Mouse (Mus musculus) embryonic facial prominence, embryonic 14.5 days (tissue): ENCODE results near the gene Wdr59. TPM values are rescaled to one million over a fixed set of nuclear protein-coding genes. Genes with fewer than 3 reads are reported as not detected.
A peak's percentile ranks its signal among the peaks of the same experiment; 100 is the strongest.

Source experiments
- ATAC-seq: fragments of 200-750 bp; cut with Nextera tagmentation; 2 replicates; pipeline ENCODE4 v1.8.0; 2017; ENCODE audit warnings: low read depth, moderate number of reproducible peaks, moderate TSS enrichment
- DNase-seq: peaks from one replicate; pipeline ENCODE4 v3.0.0-alpha.2; 2015; ENCODE audit warnings: low spot score
- H3K27ac ChIP-seq: fragments of 300-500 bp; sonication (generic); replicated peaks from 2 replicates; pipeline ENCODE4 v1.5.1; 2014; ENCODE audit warnings: low read depth, mild to moderate bottlenecking, low read length, moderate library complexity
- H3K27me3 ChIP-seq: fragments of 300-500 bp; sonication (generic); replicated peaks from 2 replicates; pipeline ENCODE4 v1.6.1; 2014; ENCODE audit warnings: low read length; ENCODE audit not compliant: control insufficient read depth, insufficient read depth
- H3K36me3 ChIP-seq: fragments of 300-500 bp; sonication (generic); 2 replicates; pipeline ENCODE4 v1.6.1; 2014; ENCODE audit warnings: low read length, mixed read lengths; ENCODE audit not compliant: control insufficient read depth, insufficient read depth
- H3K4me1 ChIP-seq: fragments of 300-500 bp; sonication (generic); 2 replicates; pipeline ENCODE4 v1.6.1; 2014; ENCODE audit warnings: antibody characterized with exemption, low read length; ENCODE audit not compliant: control insufficient read depth, insufficient read depth
- H3K4me2 ChIP-seq: fragments of 300-500 bp; sonication (generic); 2 replicates; pipeline ENCODE4 v1.6.1; 2014; ENCODE audit warnings: low read depth, mild to moderate bottlenecking, low read length, moderate library complexity, mixed read lengths
- H3K4me3 ChIP-seq: fragments of 300-500 bp; sonication (generic); 2 replicates; pipeline ENCODE4 v1.5.1; 2014; ENCODE audit warnings: low read depth, mild to moderate bottlenecking, low read length
- H3K9ac ChIP-seq: fragments of 300-500 bp; sonication (generic); 2 replicates; pipeline ENCODE4 v1.6.1; 2014; ENCODE audit warnings: low read depth, mild to moderate bottlenecking, low read length, moderate library complexity, mixed read lengths
- H3K9me3 ChIP-seq: fragments of 300-500 bp; sonication (generic); 2 replicates; pipeline ENCODE4 v1.6.1; 2016; ENCODE audit warnings: low read length; ENCODE audit not compliant: control insufficient read depth
- WGBS: fragments of 180-500 bp; shearing (Covaris S2); extraction: QIAGEN DNeasy Blood & Tissue Kit; methylation state at CpG from one replicate; pipeline ENCODE4 v1.1.7; 2014; 5-methylcytosine and 5-hydroxymethylcytosine counted together
- polyA plus RNA-seq: library from polyadenylated mRNA; unstranded; fragments of >200 nt; fragmentation: Nextera tagmentation; extraction: Ambion mirVana; gene quantifications from 2 replicates; pipeline ENCODE4 v1.2.1, GENCODE M21; 2014

The Wdr59 gene
- polyA plus RNA-seq, 1 experiment from 2014 or later = 4.6 TPM

DNA sequence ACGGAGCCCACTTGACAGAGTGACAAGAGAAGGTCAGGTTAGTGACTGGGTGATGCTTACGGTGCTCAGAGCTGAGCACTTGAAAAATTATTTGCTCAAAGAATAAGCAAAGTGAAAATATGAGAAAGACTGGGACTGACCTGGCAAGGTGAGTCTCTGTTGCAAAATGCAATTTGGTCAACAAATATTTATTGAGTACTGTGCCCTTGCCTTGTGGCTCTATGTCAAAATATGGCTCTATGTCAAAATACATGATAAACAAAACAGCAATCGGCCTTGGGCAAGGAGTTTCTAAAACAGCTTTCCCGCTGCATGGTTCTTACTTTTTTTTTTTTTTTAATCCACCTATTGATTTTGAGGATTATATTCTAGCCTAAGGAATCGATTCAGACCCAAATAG is 13.6 kb upstream of the Wdr59 start:
- no peak overlapping the region for H3K27ac ChIP-seq
- ATAC-seq = no peak
- H3K9ac ChIP-seq = no peak overlapping the region; the same call in 1 of the 2 replicates
- peak overlapping the region; percentile 71 for H3K4me2 ChIP-seq
- 42% methylated on average over 5 of the region's 5 CpGs for WGBS
- no peaks in the 10 kb centered on the region for H3K36me3 ChIP-seq
- H3K4me1 ChIP-seq = peaks cover 22% of the 10 kb centered on the region
- peak overlapping the region; percentile 93 for H3K4me3 ChIP-seq
- no peak for DNase-seq
- H3K9me3 ChIP-seq = no peaks in the 10 kb centered on the region
- no peaks in the 10 kb centered on the region for H3K27me3 ChIP-seq

DNA sequence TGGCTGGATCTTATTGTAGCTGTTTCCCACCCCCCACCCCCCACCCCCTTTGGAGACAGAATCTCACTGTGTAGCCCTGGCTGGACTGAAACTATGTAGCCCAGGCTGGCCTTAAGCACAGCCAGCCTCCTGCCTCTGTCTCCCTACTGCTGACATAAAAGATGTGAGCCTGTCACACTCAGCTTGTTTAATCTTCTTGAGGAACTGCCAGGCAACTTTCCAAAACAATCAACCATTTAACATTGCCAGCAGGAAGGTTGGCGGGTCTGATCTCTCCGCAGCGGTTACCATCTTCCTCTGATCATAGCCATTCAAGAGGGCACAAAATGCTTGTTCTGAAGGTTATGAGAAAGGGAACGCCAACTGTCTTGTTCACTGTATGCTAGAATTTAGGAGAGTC is 11.6 kb upstream of the Wdr59 start:
- Histone ChIP-seq H3K36me3 (no peaks in the 10 kb centered on the region), H3K27me3 (no peaks in the 10 kb centered on the region), H3K9ac (no peak overlapping the region), H3K9me3 (no peaks in the 10 kb centered on the region), H3K4me3 (no peak overlapping the region), H3K4me2 (no peak overlapping the region), H3K4me1 (peaks cover 6% of the 10 kb centered on the region; the same call in 1 of the 2 replicates), H3K27ac (no peak overlapping the region)
- DNase-seq (no peak), ATAC-seq (no peak)
- WGBS = 80% methylated on average over 4 of the region's 4 CpGs

DNA sequence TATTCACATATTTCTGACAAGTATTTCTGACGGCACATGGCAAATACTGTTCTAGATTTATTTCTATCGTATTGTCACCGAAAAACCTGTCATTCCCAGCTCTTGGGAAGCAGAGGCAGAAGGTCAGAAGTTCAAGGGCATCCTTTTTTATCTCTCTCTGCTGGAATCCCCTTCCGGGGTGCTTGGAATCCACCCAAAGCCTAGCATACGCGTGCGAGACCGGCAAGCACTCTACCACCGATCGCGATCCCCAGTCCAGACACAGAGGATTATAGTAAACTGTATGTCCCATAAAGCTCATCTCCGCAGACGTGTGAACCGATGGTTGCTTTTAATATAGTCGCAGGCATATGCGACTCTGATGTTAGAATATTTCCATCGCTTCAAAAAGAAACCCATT is 9.7 kb upstream of the Wdr59 start:
- Histone ChIP-seq H3K27me3 (no peaks in the 10 kb centered on the region), H3K9me3 (no peaks in the 10 kb centered on the region), H3K4me1 (no peaks in the 10 kb centered on the region), H3K4me3 (no peak overlapping the region), H3K9ac (no peak overlapping the region), H3K4me2 (no peak overlapping the region), H3K27ac (no peak overlapping the region), H3K36me3 (no peaks in the 10 kb centered on the region)
- no peak for ATAC-seq
- no peak for DNase-seq
- WGBS = 87% methylated on average over 17 of the region's 17 CpGs

DNA sequence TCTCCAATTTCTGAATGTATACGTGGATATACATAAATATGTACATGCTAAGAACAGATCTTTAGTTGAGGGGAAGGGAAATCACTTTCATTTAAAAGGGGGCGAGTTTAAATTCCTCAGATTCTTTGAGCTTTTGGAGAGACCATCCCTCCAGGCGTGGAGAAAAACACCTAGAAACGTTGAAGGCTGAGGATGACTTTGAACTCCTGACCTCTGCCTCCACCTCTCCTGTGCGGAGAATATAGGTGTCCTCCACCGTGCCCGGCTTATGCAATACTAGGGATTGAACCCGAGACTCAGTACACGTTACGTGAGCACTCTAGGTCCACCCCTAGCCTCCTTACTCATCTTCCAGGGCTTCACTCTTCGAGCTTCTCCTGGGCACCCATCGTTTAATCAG is 9.3 kb upstream of the Wdr59 start:
- no peak for DNase-seq
- 68% methylated on average over 12 of the region's 12 CpGs for WGBS

DNA sequence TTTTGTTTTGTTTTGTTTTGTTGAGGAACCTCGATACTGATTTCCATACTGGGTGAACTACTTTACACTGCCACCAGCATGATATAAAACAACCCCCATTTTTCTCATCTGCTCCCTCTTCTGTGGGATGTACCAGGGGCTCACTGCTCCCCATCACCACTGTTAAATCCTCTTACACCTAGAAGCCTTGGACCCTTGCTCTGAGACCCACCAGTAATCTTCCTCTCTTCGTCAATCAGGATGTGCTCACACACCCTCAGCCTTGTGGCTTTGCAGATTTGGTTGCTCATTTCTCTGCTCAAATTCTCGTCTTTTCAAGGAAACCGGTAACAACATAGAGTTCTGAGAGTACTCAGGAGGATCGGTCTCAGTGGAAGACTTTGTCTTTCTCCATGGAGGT is 6.2 kb upstream of the Wdr59 start:
- H3K36me3 ChIP-seq = no peaks in the 10 kb centered on the region
- ATAC-seq (no peak), DNase-seq (no peak)
- H3K4me3 ChIP-seq = no peak overlapping the region
- H3K27me3 ChIP-seq = no peaks in the 10 kb centered on the region
- no peaks in the 10 kb centered on the region for H3K9me3 ChIP-seq
- H3K27ac ChIP-seq = no peak overlapping the region
- no peak overlapping the region for H3K9ac ChIP-seq
- no peak overlapping the region for H3K4me2 ChIP-seq
- H3K4me1 ChIP-seq = no peaks in the 10 kb centered on the region
- 82% methylated on average over 5 of the region's 5 CpGs for WGBS

More for the DNA sequence above, 9.3 kb upstream of the Wdr59 start:
- no peaks in the 10 kb centered on the region for H3K27me3 ChIP-seq
- H3K9me3 ChIP-seq = no peaks in the 10 kb centered on the region
- no peak overlapping the region for H3K9ac ChIP-seq
- H3K4me2 ChIP-seq = no peak overlapping the region
- no peak overlapping the region for H3K4me3 ChIP-seq
- H3K36me3 ChIP-seq = no peaks in the 10 kb centered on the region
- H3K27ac ChIP-seq = no peak overlapping the region
- H3K4me1 ChIP-seq = no peaks in the 10 kb centered on the region
- no peak for ATAC-seq

DNA sequence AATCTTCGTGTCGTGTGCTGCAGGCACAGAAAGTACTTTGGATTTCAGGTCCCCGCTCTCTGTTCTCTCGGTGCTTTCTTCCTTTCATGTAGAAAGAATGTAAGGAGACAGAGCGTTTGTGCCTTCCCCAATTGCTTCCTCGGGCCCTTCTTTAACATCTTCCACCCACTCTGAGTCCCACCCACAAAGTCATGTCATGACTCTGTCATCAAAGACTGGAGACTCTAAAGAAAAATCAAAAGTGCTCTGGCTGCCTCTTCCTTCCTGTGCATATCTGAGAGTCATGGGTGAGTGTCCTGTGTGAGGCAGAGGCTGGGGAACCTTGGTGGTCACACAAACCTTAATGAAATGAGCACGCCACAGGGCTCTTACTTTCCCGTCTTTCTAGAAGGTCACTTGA is 5.3 kb upstream of the Wdr59 start:
- H3K4me3 ChIP-seq = no peak overlapping the region
- H3K9me3 ChIP-seq = no peaks in the 10 kb centered on the region
- no peaks in the 10 kb centered on the region for H3K27me3 ChIP-seq
- no peak overlapping the region for H3K27ac ChIP-seq
- ATAC-seq (no peak), DNase-seq (no peak)
- no peak overlapping the region for H3K9ac ChIP-seq
- H3K4me2 ChIP-seq = no peak overlapping the region
- H3K36me3 ChIP-seq = no peaks in the 10 kb centered on the region
- H3K4me1 ChIP-seq = no peaks in the 10 kb centered on the region
- 69% methylated on average over 8 of the region's 8 CpGs for WGBS

DNA sequence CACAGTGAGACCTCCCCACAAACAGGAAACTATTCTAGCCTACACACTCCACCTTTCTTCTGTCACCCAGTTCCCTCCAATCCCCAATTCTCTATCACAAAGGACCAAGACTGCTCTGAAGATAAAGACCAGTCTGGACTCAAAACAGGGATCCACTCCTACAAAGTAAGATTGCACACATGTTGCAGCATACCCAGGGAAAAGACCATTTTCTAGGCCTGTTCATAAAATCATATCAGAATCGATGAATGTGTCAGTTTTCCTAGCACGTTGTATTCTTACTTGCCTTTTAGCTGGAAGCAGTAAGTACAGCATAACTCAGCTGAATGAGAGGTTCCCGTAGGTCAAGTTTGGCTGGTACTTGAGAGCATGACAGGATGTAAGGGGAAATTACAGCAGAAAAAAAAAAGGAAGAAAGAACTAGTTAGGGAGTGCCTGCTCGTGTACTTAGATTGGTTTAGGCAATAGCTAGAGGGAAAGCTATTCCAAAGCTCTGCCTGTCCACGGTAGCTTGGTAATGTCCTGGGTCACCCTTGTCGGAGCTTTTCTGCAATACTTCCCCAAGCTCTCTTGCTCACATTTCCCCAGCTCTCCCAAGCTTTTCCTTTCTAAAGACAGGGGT is 4.6 kb upstream of the Wdr59 start:
- H3K27me3 ChIP-seq = no peaks in the 10 kb centered on the region
- no peak overlapping the region for H3K4me3 ChIP-seq
- DNase-seq = no peak
- H3K4me1 ChIP-seq = no peaks in the 10 kb centered on the region
- no peak overlapping the region for H3K27ac ChIP-seq
- WGBS = 58% methylated on average over 6 of the region's 6 CpGs
- H3K4me2 ChIP-seq = no peak overlapping the region
- no peak overlapping the region for H3K9ac ChIP-seq
- no peak for ATAC-seq
- H3K9me3 ChIP-seq = no peaks in the 10 kb centered on the region
- no peaks in the 10 kb centered on the region for H3K36me3 ChIP-seq

DNA sequence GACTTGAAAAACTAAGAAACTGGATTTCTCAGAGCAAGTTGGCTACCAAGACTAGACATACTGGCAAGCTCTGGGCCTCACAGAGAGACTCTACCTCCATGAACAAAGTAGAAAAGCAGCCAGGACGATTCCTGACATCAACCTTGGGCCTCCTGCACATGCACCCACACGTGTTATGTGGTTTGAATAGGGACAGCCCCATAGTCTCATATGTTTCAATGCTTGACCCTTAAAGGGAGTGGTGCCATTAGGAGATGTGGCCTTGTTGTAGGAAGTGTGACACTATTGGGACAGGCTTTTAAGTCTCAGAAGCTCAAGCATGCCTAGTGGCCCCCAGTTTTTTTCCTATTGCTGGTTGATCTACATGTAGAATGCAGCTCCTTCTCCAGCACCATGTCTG is 4.4 kb downstream of the Wdr59 start:
- no peaks in the 10 kb centered on the region for H3K36me3 ChIP-seq
- no peak overlapping the region for H3K4me3 ChIP-seq
- WGBS = 92% methylated on average over 2 of the region's 2 CpGs

DNA sequence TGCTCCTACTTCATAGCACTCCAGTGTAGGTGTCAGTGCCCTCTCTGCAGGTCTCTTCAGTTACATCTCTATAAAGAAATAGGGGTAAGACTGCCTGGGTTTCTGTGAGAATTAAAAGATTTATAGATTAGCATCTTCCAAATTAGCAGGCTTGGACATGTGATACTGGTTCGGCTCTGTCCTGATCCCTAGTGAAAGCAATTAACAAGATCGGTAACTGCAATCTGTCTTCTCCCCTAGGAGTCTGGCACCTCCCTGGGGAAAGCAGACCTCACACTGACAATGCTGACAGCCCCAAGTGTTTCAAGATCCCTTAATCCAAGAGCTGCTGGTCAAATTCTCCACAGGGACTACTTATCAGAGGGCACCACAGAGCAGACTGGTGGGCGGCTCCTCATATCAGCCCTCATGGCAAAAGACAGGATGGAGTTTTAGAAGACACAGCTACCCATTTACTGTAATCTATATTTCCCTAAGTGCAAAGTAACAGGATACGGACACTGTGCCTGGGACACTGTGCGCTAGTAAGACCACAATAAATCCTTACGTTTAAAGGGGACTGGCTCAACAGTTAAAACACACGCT is 5.3 kb downstream of the Wdr59 start:
- no peak overlapping the region for H3K27ac ChIP-seq
- no peaks in the 10 kb centered on the region for H3K4me1 ChIP-seq
- H3K36me3 ChIP-seq = no peaks in the 10 kb centered on the region
- DNase-seq (no peak), ATAC-seq (peak; percentile 63; the same call in 1 of the 2 replicates)
- H3K4me3 ChIP-seq = no peak overlapping the region
- H3K27me3 ChIP-seq = no peaks in the 10 kb centered on the region
- H3K9ac ChIP-seq = no peak overlapping the region
- H3K4me2 ChIP-seq = no peak overlapping the region
- WGBS = 78% methylated on average over 7 of the region's 7 CpGs
- H3K9me3 ChIP-seq = no peaks in the 10 kb centered on the region

More for the DNA sequence above, 4.4 kb downstream of the Wdr59 start:
- Histone ChIP-seq H3K27me3 (no peaks in the 10 kb centered on the region), H3K4me1 (no peaks in the 10 kb centered on the region), H3K27ac (no peak overlapping the region), H3K4me2 (no peak overlapping the region), H3K9ac (no peak overlapping the region), H3K9me3 (no peaks in the 10 kb centered on the region)
- DNase-seq (no peak), ATAC-seq (no peak)
